ENCODE assay signal across 20 mouse cellular contexts in the genomic region with DNA sequence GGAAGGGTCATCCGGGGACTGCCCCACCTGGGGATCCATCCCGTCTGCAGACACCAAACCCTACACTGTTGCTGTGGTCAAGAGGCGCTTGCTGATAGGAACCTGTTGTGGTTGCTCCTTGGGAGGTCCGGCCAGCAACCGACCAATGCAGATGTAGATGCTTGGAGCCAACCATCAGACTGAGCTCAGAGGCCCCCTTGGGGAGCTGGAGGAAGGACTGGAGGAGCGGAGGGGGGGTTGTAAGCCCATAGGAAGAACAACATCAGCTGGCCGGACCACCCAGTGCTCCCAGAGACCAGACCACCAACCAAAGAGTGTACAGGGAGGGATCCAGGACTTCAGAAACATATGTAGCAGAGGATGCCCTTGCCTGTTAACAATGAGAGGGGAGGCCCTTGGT. TPM values are rescaled to one million over a fixed set of nuclear protein-coding genes. Genes with fewer than 3 reads are reported as not detected.
A peak's percentile ranks its signal among the peaks of the same experiment; 100 is the strongest.
DNase-seq lines count a peak whose midpoint lies in the region; ATAC-seq and TF ChIP-seq lines count a peak whose summit lies in the region.
"Had no signal": no experiment of that assay in that cellular context is flagged by ENCODE, and none has a peak within 500 bp of the region (broad histone marks: within the 10 kb centered on the region; RNA-seq: fewer than 3 reads in every experiment).

No protein-coding gene starts in this region.

- H3K36me3 ChIP-seq in heart, embryonic 12.5 days = peaks cover 25% of the 10 kb centered on the region
- peaks cover 6% of the 10 kb centered on the region; the same call in 1 of the 2 replicates for H3K36me3 ChIP-seq in lung, embryonic 14.5 days (ENCODE audit: insufficient read depth)
- H3K36me3 ChIP-seq in lung, postnatal 0 days (ENCODE audit: insufficient read depth, low read length) = no peaks in the 10 kb centered on the region
- H3K36me3 ChIP-seq: forebrain, embryonic 15.5 days had no signal

- H3K4me1 ChIP-seq in heart, embryonic 12.5 days (replicated peaks) = peaks cover 45% of the 10 kb centered on the region
- 0 out of 2 replicates have a peak, but pooled peaks cover 12% of the 10 kb centered on the region for H3K4me1 ChIP-seq in lung, embryonic 14.5 days (ENCODE audit: insufficient read depth)
- H3K4me1 ChIP-seq in lung, postnatal 0 days (ENCODE audit: insufficient read depth, low read depth, low read length) = peaks cover 10% of the 10 kb centered on the region; the same call in 1 of the 2 replicates

- H3K4me3 ChIP-seq in heart, embryonic 12.5 days = no peak overlapping the region
- no peak overlapping the region for H3K4me3 ChIP-seq in lung, embryonic 14.5 days (ENCODE audit: low read depth, low read length)
- H3K4me3 ChIP-seq in lung, postnatal 0 days (ENCODE audit: low read depth, low read length) = no peak overlapping the region
- H3K4me3 ChIP-seq: forebrain, embryonic 13.5 days; forebrain, embryonic 15.5 days had no signal

- no peaks in the 10 kb centered on the region for H3K27me3 ChIP-seq in heart, embryonic 12.5 days (replicated peaks)
- H3K27me3 ChIP-seq in lung, embryonic 14.5 days (ENCODE audit: insufficient read depth, low read length) = no peaks in the 10 kb centered on the region
- H3K27me3 ChIP-seq in lung, postnatal 0 days (replicated peaks; ENCODE audit: insufficient read depth, low read length) = no peaks in the 10 kb centered on the region
- H3K27me3 ChIP-seq: forebrain, embryonic 13.5 days; forebrain, embryonic 15.5 days; Patski had no signal

- H3K9me3 ChIP-seq in heart, embryonic 12.5 days (replicated peaks) = no peaks in the 10 kb centered on the region
- H3K9me3 ChIP-seq in lung, embryonic 14.5 days (ENCODE audit: low read depth, low read length) = no peaks in the 10 kb centered on the region
- no peaks in the 10 kb centered on the region for H3K9me3 ChIP-seq in lung, postnatal 0 days (ENCODE audit: low read length)
- H3K9me3 ChIP-seq: forebrain, embryonic 13.5 days; forebrain, embryonic 15.5 days had no signal

- no peak overlapping the region for H3K4me2 ChIP-seq in heart, embryonic 12.5 days
- H3K4me2 ChIP-seq in lung, embryonic 14.5 days = no peak overlapping the region
- H3K4me2 ChIP-seq in lung, postnatal 0 days (replicated peaks; ENCODE audit: low read depth, low read length) = no peak overlapping the region
- H3K4me2 ChIP-seq: forebrain, embryonic 13.5 days; forebrain, embryonic 15.5 days had no signal

- no peak for ATAC-seq in heart, embryonic 12.5 days (ENCODE audit: insufficient number of reproducible peaks, low FRiP score)
- peak; percentile 18; the same call in 1 of the 2 replicates for ATAC-seq in lung, embryonic 14.5 days (ENCODE audit: insufficient read depth)
- no peak for ATAC-seq in lung, postnatal 0 days
- ATAC-seq: activated CD4-positive, CD25-positive, alpha-beta regulatory T cell, adult 4 months; forebrain, embryonic 13.5 days; forebrain, embryonic 15.5 days; forebrain, postnatal 0 days; Patski had no signal

- TF ChIP-seq EP300 in lung, postnatal 0 days (IDR thresholded peaks at IDR 0.05) = no peak

- DNase-seq in cerebellum, adult 9-10 months = peak; percentile 7
- DNase-seq in cerebellum, adult 9-11 months = no peak
- DNase-seq in heart, adult 11 months = peak; percentile 93
- peak; percentile 28 for DNase-seq in lung, embryonic 14.5 days
- DNase-seq in lung, postnatal 0 days (ENCODE audit: low spot score) = no peak
- DNase-seq in retina, postnatal 1 day = peak; percentile 41
- no peak for DNase-seq in retina, embryonic 14.5 days (ENCODE audit: low spot score)
- DNase-seq: adrenal gland, adult 8-10 months; adrenal gland, postnatal 14 days; adrenal gland, postnatal 36 days; cerebellum, adult 11-12 months; cerebellum, adult 2 months; cerebellum, postnatal 10 days; cerebellum, postnatal 25 days; forebrain, postnatal 0 days had no signal

- no peak for TF ChIP-seq CTCF in lung, embryonic 14.5 days (IDR thresholded peaks at IDR 0.05; ENCODE audit: low read depth)
- TF ChIP-seq CTCF in lung, postnatal 0 days (IDR thresholded peaks at IDR 0.05) = no peak

- WGBS in heart, embryonic 12.5 days = 49% methylated on average over 7 of the region's 7 CpGs
- WGBS in lung, embryonic 14.5 days = 37% methylated on average over 7 of the region's 7 CpGs
- WGBS in lung, postnatal 0 days = 54% methylated on average over 7 of the region's 7 CpGs

- H3K9ac ChIP-seq in heart, embryonic 12.5 days = no peak overlapping the region
- H3K9ac ChIP-seq in lung, embryonic 14.5 days = no peak overlapping the region
- no peak overlapping the region for H3K9ac ChIP-seq in lung, postnatal 0 days (replicated peaks; ENCODE audit: low read depth)
- H3K9ac ChIP-seq: forebrain, embryonic 13.5 days; forebrain, embryonic 15.5 days; forebrain, postnatal 0 days had no signal

- H3K27ac ChIP-seq in heart, embryonic 12.5 days (ENCODE audit: poor library complexity, severe bottlenecking) = no peak overlapping the region
- no peak overlapping the region for H3K27ac ChIP-seq in lung, embryonic 14.5 days (ENCODE audit: low read depth)
- no peak overlapping the region for H3K27ac ChIP-seq in lung, postnatal 0 days (ENCODE audit: low read length)
- H3K27ac ChIP-seq: forebrain, embryonic 13.5 days; forebrain, embryonic 15.5 days had no signal

RNA-seq across cellular contexts. Expression of gene Card19, which starts 6.5 kb away (rescaled TPM):
- polyA plus RNA-seq in heart, embryonic 12.5 days (2016; fragmentation: Nextera tagmentation; extraction: Ambion mirVana) = 76.4 and 81.2 TPM in 2 replicates
- 46.8 and 47.9 TPM in 2 replicates for polyA plus RNA-seq in lung, embryonic 14.5 days (2014; fragmentation: Nextera tagmentation; extraction: Ambion mirVana)
- 90.4 and 112 TPM in 2 replicates for polyA plus RNA-seq in lung, postnatal 0 days (2015; fragmentation: Nextera tagmentation; extraction: Ambion mirVana)

RNA-seq across cellular contexts. Expression of gene Ninj1, which starts 22.0 kb away (rescaled TPM):
- 51.0 and 55.8 TPM in 2 replicates for polyA plus RNA-seq in heart, embryonic 12.5 days (2016; fragmentation: Nextera tagmentation; extraction: Ambion mirVana)
- 39.4 and 44.2 TPM in 2 replicates for polyA plus RNA-seq in lung, embryonic 14.5 days (2014; fragmentation: Nextera tagmentation; extraction: Ambion mirVana)
- polyA plus RNA-seq in lung, postnatal 0 days (2015; fragmentation: Nextera tagmentation; extraction: Ambion mirVana) = 66.3 and 72.0 TPM in 2 replicates

RNA-seq across cellular contexts. Expression of gene Susd3, which starts 39.2 kb away (rescaled TPM):
- 0.63 and 0.80 TPM in 2 replicates for polyA plus RNA-seq in heart, embryonic 12.5 days (2016; fragmentation: Nextera tagmentation; extraction: Ambion mirVana)
- polyA plus RNA-seq in lung, embryonic 14.5 days (2014; fragmentation: Nextera tagmentation; extraction: Ambion mirVana) = 1.7 and 3.3 TPM in 2 replicates
- polyA plus RNA-seq in lung, postnatal 0 days (2015; fragmentation: Nextera tagmentation; extraction: Ambion mirVana) = 2.5 TPM in 2 replicates
- polyA plus RNA-seq: Patski had no signal

Comparison
In these comparisons a context has a peak if more than half of its experiments do, and no peak if none do; other contexts are left out.
1. DNase-seq: peak in cerebellum, adult 9-10 months (single experiment), heart, adult 11 months (single experiment), lung, embryonic 14.5 days (single experiment) and retina, postnatal 1 day (single experiment); none in cerebellum, adult 9-11 months (single experiment), lung, postnatal 0 days (single experiment) and retina, embryonic 14.5 days (single experiment).